Mouse (Mus musculus): ENCODE measurements at regions not wholly inside any gene's neighbourhood (a gene's known extent, or its start where the extent isn't known, plus 50 kb on each side); places are given as distances from the start of the nearest gene placed in this dataset.

- no peaks in the 10 kb centered on the region for H3K27me3 ChIP-seq
- no peak for ATAC-seq (replicated peaks; ENCODE audit: low FRiP score)
- H3K27ac ChIP-seq: no peak overlapping the region
- no peaks in the 10 kb centered on the region for H3K36me3 ChIP-seq
- no peak overlapping the region for H3K4me3 ChIP-seq (replicated peaks)
- no peaks in the 10 kb centered on the region for H3K9me3 ChIP-seq (replicated peaks)
- 82% methylated on average over 11 of the region's 11 CpGs for WGBS
- peaks cover 16% of the 10 kb centered on the region for H3K4me1 ChIP-seq
- no peak overlapping the region for H3K4me2 ChIP-seq
- H3K9ac ChIP-seq: no peak overlapping the region
These were observed 316.9 kb downstream of the Gm45692 start for GRCm38 (mm10) chr8:26436236-26436635.

GRCm38 (mm10) chr8:26437571-26437970 is 318.2 kb downstream of the Gm45692 start:
- Histone ChIP-seq H3K27ac (no peak overlapping the region), H3K27me3 (no peaks in the 10 kb centered on the region), H3K9me3 (replicated peaks) (no peaks in the 10 kb centered on the region), H3K4me3 (replicated peaks) (no peak overlapping the region), H3K9ac (no peak overlapping the region), H3K4me1 (peaks cover 21% of the 10 kb centered on the region), H3K4me2 (no peak overlapping the region), H3K36me3 (no peaks in the 10 kb centered on the region)
- WGBS: 73% methylated on average over 3 of the region's 3 CpGs
- no peak for ATAC-seq (replicated peaks; ENCODE audit: low FRiP score)

- Histone ChIP-seq H3K27ac (no peak overlapping the region), H3K4me3 (replicated peaks) (peak overlapping the region; percentile 31), H3K4me2 (peak overlapping the region; percentile 58), H3K9ac (no peak overlapping the region), H3K36me3 (no peaks in the 10 kb centered on the region), H3K4me1 (peaks cover 21% of the 10 kb centered on the region), H3K9me3 (replicated peaks) (no peaks in the 10 kb centered on the region), H3K27me3 (no peaks in the 10 kb centered on the region)
- 38% methylated on average over 15 of the region's 15 CpGs for WGBS
- no peak for ATAC-seq (replicated peaks; ENCODE audit: low FRiP score)
These were observed 319.0 kb downstream of the Gm45692 start for GRCm38 (mm10) chr8:26438246-26438862.

- H3K27me3 ChIP-seq: no peaks in the 10 kb centered on the region
- peak overlapping the region; percentile 22; the same call in 1 of the 2 replicates for H3K9ac ChIP-seq
- ATAC-seq (replicated peaks; ENCODE audit: low FRiP score): no peak
- peak overlapping the region; percentile 58 for H3K4me2 ChIP-seq
- H3K4me1 ChIP-seq: peaks cover 21% of the 10 kb centered on the region
- H3K36me3 ChIP-seq: no peaks in the 10 kb centered on the region
- no peaks in the 10 kb centered on the region for H3K9me3 ChIP-seq (replicated peaks)
- no peak overlapping the region for H3K27ac ChIP-seq
- WGBS: 5% methylated on average over 16 of the region's 16 CpGs
- H3K4me3 ChIP-seq (replicated peaks): peak overlapping the region; percentile 31
These were observed 319.5 kb downstream of the Gm45692 start for GRCm38 (mm10) chr8:26438877-26439276.

GRCm38 (mm10) chr8:26441268-26442030 is 322.1 kb downstream of the Gm45692 start:
- H3K4me1 ChIP-seq: peaks cover 21% of the 10 kb centered on the region
- no peak overlapping the region for H3K4me2 ChIP-seq
- WGBS: 51% methylated on average over 12 of the region's 12 CpGs
- H3K27me3 ChIP-seq: no peaks in the 10 kb centered on the region
- no peak overlapping the region for H3K9ac ChIP-seq
- no peaks in the 10 kb centered on the region for H3K9me3 ChIP-seq (replicated peaks)
- H3K4me3 ChIP-seq (replicated peaks): no peak overlapping the region
- no peak overlapping the region for H3K27ac ChIP-seq
- ATAC-seq (replicated peaks; ENCODE audit: low FRiP score): no peak
- H3K36me3 ChIP-seq: no peaks in the 10 kb centered on the region

- peaks cover 21% of the 10 kb centered on the region for H3K4me1 ChIP-seq
- 47% methylated on average over 4 of the region's 4 CpGs for WGBS
- no peak for ATAC-seq (replicated peaks; ENCODE audit: low FRiP score)
These were observed 323.7 kb downstream of the Gm45692 start for GRCm38 (mm10) chr8:26443041-26443440.

GRCm38 (mm10) chr8:26443735-26444134 is 324.4 kb downstream of the Gm45692 start:
- WGBS: 90% methylated on average over 11 of the region's 11 CpGs
- Histone ChIP-seq H3K36me3 (no peaks in the 10 kb centered on the region), H3K27me3 (no peaks in the 10 kb centered on the region), H3K9ac (no peak overlapping the region), H3K4me1 (peaks cover 15% of the 10 kb centered on the region), H3K4me2 (no peak overlapping the region), H3K4me3 (replicated peaks) (no peak overlapping the region), H3K27ac (no peak overlapping the region), H3K9me3 (replicated peaks) (no peaks in the 10 kb centered on the region)
- ATAC-seq (replicated peaks; ENCODE audit: low FRiP score): no peak

More at GRCm38 (mm10) chr8:26443041-26443440, 323.7 kb downstream of the Gm45692 start:
- Histone ChIP-seq H3K4me2 (no peak overlapping the region), H3K9ac (no peak overlapping the region), H3K27ac (no peak overlapping the region), H3K4me3 (replicated peaks) (no peak overlapping the region), H3K36me3 (no peaks in the 10 kb centered on the region), H3K27me3 (no peaks in the 10 kb centered on the region), H3K9me3 (replicated peaks) (no peaks in the 10 kb centered on the region)

GRCm38 (mm10) chr8:26445991-26446390 is 326.7 kb downstream of the Gm45692 start:
- H3K27ac ChIP-seq: no peak overlapping the region

GRCm38 (mm10) chr8:26447886-26448640 is 328.7 kb downstream of the Gm45692 start:
- 84% methylated on average over 8 of the region's 8 CpGs for WGBS

More at GRCm38 (mm10) chr8:26445991-26446390, 326.7 kb downstream of the Gm45692 start:
- H3K4me1 ChIP-seq: peaks cover 10% of the 10 kb centered on the region
- H3K27me3 ChIP-seq: no peaks in the 10 kb centered on the region
- ATAC-seq (replicated peaks; ENCODE audit: low FRiP score): no peak
- no peak overlapping the region for H3K4me3 ChIP-seq (replicated peaks)
- no peak overlapping the region for H3K9ac ChIP-seq
- no peaks in the 10 kb centered on the region for H3K9me3 ChIP-seq (replicated peaks)
- no peaks in the 10 kb centered on the region for H3K36me3 ChIP-seq
- 63% methylated on average over 4 of the region's 4 CpGs for WGBS
- no peak overlapping the region for H3K4me2 ChIP-seq

GRCm38 (mm10) chr8:26449291-26449690 is 330.0 kb downstream of the Gm45692 start:
- ATAC-seq (replicated peaks; ENCODE audit: low FRiP score): no peak
- Histone ChIP-seq H3K4me1 (peaks cover 3% of the 10 kb centered on the region; the same call in 1 of the 2 replicates), H3K27me3 (no peaks in the 10 kb centered on the region), H3K36me3 (no peaks in the 10 kb centered on the region), H3K9ac (no peak overlapping the region), H3K4me2 (no peak overlapping the region), H3K4me3 (replicated peaks) (no peak overlapping the region), H3K9me3 (replicated peaks) (no peaks in the 10 kb centered on the region), H3K27ac (no peak overlapping the region)
- WGBS: 90% methylated on average over 7 of the region's 7 CpGs

More at GRCm38 (mm10) chr8:26447886-26448640, 328.7 kb downstream of the Gm45692 start:
- no peaks in the 10 kb centered on the region for H3K27me3 ChIP-seq
- no peak overlapping the region for H3K27ac ChIP-seq
- H3K4me2 ChIP-seq: no peak overlapping the region
- no peak overlapping the region for H3K4me3 ChIP-seq (replicated peaks)
- no peak overlapping the region for H3K9ac ChIP-seq
- H3K9me3 ChIP-seq (replicated peaks): no peaks in the 10 kb centered on the region
- no peak for ATAC-seq (replicated peaks; ENCODE audit: low FRiP score)
- peaks cover 3% of the 10 kb centered on the region; the same call in 1 of the 2 replicates for H3K4me1 ChIP-seq
- no peaks in the 10 kb centered on the region for H3K36me3 ChIP-seq

GRCm38 (mm10) chr8:26450543-26450942 is 331.2 kb downstream of the Gm45692 start:
- Histone ChIP-seq H3K9ac (no peak overlapping the region), H3K27ac (no peak overlapping the region), H3K4me2 (no peak overlapping the region), H3K36me3 (no peaks in the 10 kb centered on the region), H3K4me3 (replicated peaks) (no peak overlapping the region), H3K9me3 (replicated peaks) (no peaks in the 10 kb centered on the region), H3K4me1 (peaks cover 3% of the 10 kb centered on the region; the same call in 1 of the 2 replicates), H3K27me3 (no peaks in the 10 kb centered on the region)
- 51% methylated on average over 10 of the region's 10 CpGs for WGBS
- no peak for ATAC-seq (replicated peaks; ENCODE audit: low FRiP score)

Data from kidney, embryonic 15.5 days (tissue).